Mouse (Mus musculus): ENCODE measurements around the gene Fto. TPM values are rescaled to one million over a fixed set of nuclear protein-coding genes. Genes with fewer than 3 reads are reported as not detected.

The Fto gene
- total and polyA plus RNA-seq, 2 experiments from 2014 or later, result 41.1 to 50.6 TPM

DNA sequence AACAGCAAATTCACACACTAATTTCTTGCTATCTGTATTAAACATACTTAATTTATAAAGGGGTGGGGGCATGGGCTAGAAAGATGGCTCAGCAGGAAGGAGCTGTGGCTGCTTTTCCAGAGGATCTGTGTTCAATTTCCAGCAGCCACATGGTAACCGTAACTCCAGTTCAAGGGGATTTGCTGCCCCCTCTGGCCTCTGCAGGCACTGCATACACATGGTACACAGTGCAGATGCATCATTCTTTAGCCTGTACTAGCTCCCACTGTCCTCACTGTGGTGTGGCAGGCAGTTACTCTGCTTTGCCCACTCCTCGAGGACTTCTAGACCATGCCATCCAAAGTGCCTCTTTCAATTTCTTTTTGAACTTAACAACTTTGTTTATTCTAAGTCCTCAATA, 37.0 kb upstream of the Fto start:
- no peak overlapping the region for H3K4me2 ChIP-seq (ENCODE audit: low read depth, low read length)
- ATAC-seq (ENCODE audit: insufficient read depth, low read depth) (no peak), DNase-seq (ENCODE audit: low spot score) (no peak)
- peaks cover 15% of the 10 kb centered on the region; the same call in 1 of the 2 replicates for H3K36me3 ChIP-seq (replicated peaks; ENCODE audit: control insufficient read depth, insufficient read depth, low read length)
- H3K27me3 ChIP-seq (ENCODE audit: control insufficient read depth, insufficient read depth, low read length), result no peaks in the 10 kb centered on the region
- no peak overlapping the region for H3K27ac ChIP-seq (ENCODE audit: low read depth)
- 97% methylated on average over 2 of the region's 2 CpGs for WGBS
- TF ChIP-seq CTCF (IDR thresholded peaks at IDR 0.05; ENCODE audit: low read depth) (peak; percentile 6; the same call in 1 of the 2 replicates), EP300 (IDR thresholded peaks at IDR 0.05; ENCODE audit: low read depth) (no peak)
- H3K9ac ChIP-seq (replicated peaks; ENCODE audit: low read depth, low read length), result no peak overlapping the region
- no peaks in the 10 kb centered on the region for H3K4me1 ChIP-seq (ENCODE audit: control insufficient read depth, insufficient read depth)
- peaks cover 6% of the 10 kb centered on the region; the same call in 1 of the 2 replicates for H3K9me3 ChIP-seq (replicated peaks; ENCODE audit: control insufficient read depth, low read length)
- H3K4me3 ChIP-seq (ENCODE audit: low read depth, low read length), result no peak overlapping the region

DNA sequence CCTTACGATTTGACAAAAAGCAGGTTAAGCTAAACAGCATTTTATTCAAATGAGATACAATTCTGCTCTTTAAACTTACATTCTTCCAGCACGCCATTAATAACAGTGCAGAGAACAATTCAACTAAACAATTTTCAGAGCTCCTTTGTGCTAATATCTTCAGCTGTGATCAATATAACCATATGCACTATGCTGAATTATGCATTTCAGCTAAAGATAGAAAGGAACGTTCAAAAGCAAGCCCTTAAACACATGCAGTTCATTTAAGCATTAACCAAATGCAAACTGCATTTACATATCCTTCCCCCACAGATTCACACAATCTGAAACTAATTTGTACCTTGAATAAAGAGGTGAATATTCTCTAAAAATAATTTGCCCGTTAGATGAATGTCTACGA, 35.3 kb upstream of the Fto start:
- no peak for TF ChIP-seq EP300 (IDR thresholded peaks at IDR 0.05; ENCODE audit: low read depth)
- no peak for TF ChIP-seq CTCF (IDR thresholded peaks at IDR 0.05; ENCODE audit: low read depth)
- no peak overlapping the region for H3K4me2 ChIP-seq (ENCODE audit: low read depth, low read length)
- peaks cover 6% of the 10 kb centered on the region; the same call in 1 of the 2 replicates for H3K9me3 ChIP-seq (replicated peaks; ENCODE audit: control insufficient read depth, low read length)
- H3K4me3 ChIP-seq (ENCODE audit: low read depth, low read length), result no peak overlapping the region
- WGBS, result 82% methylated on average over 5 of the region's 5 CpGs
- H3K9ac ChIP-seq (replicated peaks; ENCODE audit: low read depth, low read length), result no peak overlapping the region
- ATAC-seq (ENCODE audit: insufficient read depth, low read depth) (no peak), DNase-seq (ENCODE audit: low spot score) (no peak)
- H3K27me3 ChIP-seq (ENCODE audit: control insufficient read depth, insufficient read depth, low read length), result no peaks in the 10 kb centered on the region
- H3K27ac ChIP-seq (ENCODE audit: low read depth), result no peak overlapping the region
- H3K4me1 ChIP-seq (ENCODE audit: control insufficient read depth, insufficient read depth), result no peaks in the 10 kb centered on the region
- H3K36me3 ChIP-seq (replicated peaks; ENCODE audit: control insufficient read depth, insufficient read depth, low read length), result peaks cover 2% of the 10 kb centered on the region; the same call in 1 of the 2 replicates

DNA sequence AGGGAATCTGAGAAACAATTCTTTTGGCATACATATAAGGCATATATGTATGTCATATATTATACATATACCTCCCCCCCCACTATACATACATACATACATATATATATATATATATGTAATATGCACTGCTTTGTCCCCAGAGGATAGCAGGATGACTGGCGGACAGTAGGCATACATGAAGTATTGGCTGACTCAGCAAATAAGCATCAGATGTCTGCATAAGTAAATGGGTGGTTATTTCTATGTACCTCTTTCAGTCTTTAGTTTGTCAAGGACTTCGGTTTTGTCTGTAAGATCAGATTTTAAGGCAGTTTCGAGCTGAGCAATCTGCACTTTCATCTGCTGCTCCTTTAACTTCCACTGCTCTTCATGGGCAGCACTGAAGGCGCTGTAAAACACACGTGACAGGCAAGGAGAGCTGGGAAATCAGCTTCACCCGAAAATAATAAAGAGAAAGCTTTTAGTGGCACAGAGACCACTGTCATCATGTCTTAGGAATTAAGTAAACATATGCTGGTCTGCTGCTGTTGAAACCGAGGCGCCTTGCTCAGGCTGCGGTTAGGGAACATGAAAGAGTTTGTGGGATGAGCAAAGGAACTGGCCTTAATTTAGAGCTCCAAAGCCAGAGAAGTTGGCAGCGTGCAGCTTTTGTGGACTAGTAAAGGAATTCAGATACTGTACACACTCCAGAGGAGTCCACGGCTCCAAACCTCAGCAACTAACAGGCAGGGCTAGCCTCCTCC, 32.7 kb upstream of the Fto start:
- Histone ChIP-seq H3K4me1 (ENCODE audit: control insufficient read depth, insufficient read depth) (no peaks in the 10 kb centered on the region), H3K27ac (ENCODE audit: low read depth) (no peak overlapping the region), H3K9ac (replicated peaks; ENCODE audit: low read depth, low read length) (no peak overlapping the region), H3K36me3 (replicated peaks; ENCODE audit: control insufficient read depth, insufficient read depth, low read length) (no peaks in the 10 kb centered on the region), H3K9me3 (replicated peaks; ENCODE audit: control insufficient read depth, low read length) (peaks cover 6% of the 10 kb centered on the region; the same call in 1 of the 2 replicates), H3K27me3 (ENCODE audit: control insufficient read depth, insufficient read depth, low read length) (no peaks in the 10 kb centered on the region), H3K4me2 (ENCODE audit: low read depth, low read length) (no peak overlapping the region), H3K4me3 (ENCODE audit: low read depth, low read length) (no peak overlapping the region)
- ATAC-seq (ENCODE audit: insufficient read depth, low read depth) (no peak), DNase-seq (ENCODE audit: low spot score) (no peak)
- no peak for TF ChIP-seq EP300 (IDR thresholded peaks at IDR 0.05; ENCODE audit: low read depth)
- TF ChIP-seq CTCF (IDR thresholded peaks at IDR 0.05; ENCODE audit: low read depth), result no peak
- WGBS, result 82% methylated on average over 11 of the region's 11 CpGs

DNA sequence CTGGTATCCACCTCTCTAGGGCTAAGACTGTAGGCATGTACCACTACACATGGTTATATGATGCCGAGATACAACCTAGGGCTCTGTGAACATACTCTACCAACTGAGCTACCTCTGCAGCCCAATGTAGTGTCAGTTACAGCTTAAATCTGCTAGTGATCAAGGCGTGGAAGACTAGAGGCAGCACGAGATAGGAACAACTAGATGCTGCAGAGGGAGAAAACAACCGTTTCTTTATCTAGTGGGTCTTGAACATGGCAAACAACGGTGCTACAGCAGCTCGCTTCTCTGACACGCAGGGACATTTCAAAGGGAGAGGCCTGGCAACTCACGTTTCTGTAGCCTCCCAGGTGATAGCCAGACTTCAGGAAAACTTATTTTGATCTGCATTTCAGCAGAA, 31.8 kb upstream of the Fto start:
- Histone ChIP-seq H3K36me3 (replicated peaks; ENCODE audit: control insufficient read depth, insufficient read depth, low read length) (no peaks in the 10 kb centered on the region), H3K27me3 (ENCODE audit: control insufficient read depth, insufficient read depth, low read length) (no peaks in the 10 kb centered on the region), H3K4me2 (ENCODE audit: low read depth, low read length) (no peak overlapping the region), H3K4me1 (ENCODE audit: control insufficient read depth, insufficient read depth) (no peaks in the 10 kb centered on the region), H3K9ac (replicated peaks; ENCODE audit: low read depth, low read length) (no peak overlapping the region), H3K27ac (ENCODE audit: low read depth) (no peak overlapping the region), H3K4me3 (ENCODE audit: low read depth, low read length) (no peak overlapping the region), H3K9me3 (replicated peaks; ENCODE audit: control insufficient read depth, low read length) (peaks cover 1% of the 10 kb centered on the region; the same call in 1 of the 2 replicates)
- WGBS, result 78% methylated on average over 8 of the region's 8 CpGs
- ATAC-seq (ENCODE audit: insufficient read depth, low read depth) (no peak), DNase-seq (ENCODE audit: low spot score) (no peak)
- no peak for TF ChIP-seq CTCF (IDR thresholded peaks at IDR 0.05; ENCODE audit: low read depth)
- no peak for TF ChIP-seq EP300 (IDR thresholded peaks at IDR 0.05; ENCODE audit: low read depth)

DNA sequence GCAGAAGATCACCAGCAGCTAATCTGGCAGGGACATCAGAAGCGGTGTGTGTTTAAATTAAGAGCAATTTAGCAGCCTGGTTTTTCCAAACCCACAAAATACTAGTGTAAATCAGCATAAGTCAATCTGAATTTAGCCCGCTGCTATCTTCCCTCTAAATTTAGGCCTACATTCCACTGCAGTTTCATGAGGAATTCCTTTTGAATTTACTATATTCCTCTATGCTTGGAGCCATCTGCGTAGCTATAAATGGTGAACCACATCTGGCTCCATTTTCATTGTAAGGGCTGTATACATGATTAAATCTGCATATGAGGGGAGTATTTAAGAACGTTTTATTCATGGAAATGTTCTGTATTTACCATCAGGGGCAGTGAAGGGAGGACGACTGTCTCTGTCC, 30.7 kb upstream of the Fto start:
- Histone ChIP-seq H3K27ac (ENCODE audit: low read depth) (no peak overlapping the region), H3K27me3 (ENCODE audit: control insufficient read depth, insufficient read depth, low read length) (no peaks in the 10 kb centered on the region), H3K36me3 (replicated peaks; ENCODE audit: control insufficient read depth, insufficient read depth, low read length) (no peaks in the 10 kb centered on the region), H3K9me3 (replicated peaks; ENCODE audit: control insufficient read depth, low read length) (no peaks in the 10 kb centered on the region), H3K9ac (replicated peaks; ENCODE audit: low read depth, low read length) (no peak overlapping the region), H3K4me2 (ENCODE audit: low read depth, low read length) (no peak overlapping the region), H3K4me1 (ENCODE audit: control insufficient read depth, insufficient read depth) (0 out of 2 replicates have a peak, but pooled peaks cover 4% of the 10 kb centered on the region), H3K4me3 (ENCODE audit: low read depth, low read length) (no peak overlapping the region)
- ATAC-seq (ENCODE audit: insufficient read depth, low read depth) (no peak), DNase-seq (ENCODE audit: low spot score) (no peak)
- no peak for TF ChIP-seq EP300 (IDR thresholded peaks at IDR 0.05; ENCODE audit: low read depth)
- no peak for TF ChIP-seq CTCF (IDR thresholded peaks at IDR 0.05; ENCODE audit: low read depth)
- 65% methylated on average over 5 of the region's 5 CpGs for WGBS
